Mouse (Mus musculus): ENCODE measurements around the gene Dip2b. TPM values are rescaled to one million over a fixed set of nuclear protein-coding genes. Genes with fewer than 3 reads are reported as not detected.

Dip2b gene
- polyA plus RNA-seq, 1 experiment from 2014 or later: 32.6 TPM

GRCm38 (mm10) chr15:100088021-100088420 lies 49.6 kb downstream of the Dip2b start:
- H3K9ac ChIP-seq (replicated peaks; ENCODE audit: low read depth, low read length): no peak overlapping the region
- H3K4me3 ChIP-seq (ENCODE audit: low read depth, low read length): no peak overlapping the region
- no peaks in the 10 kb centered on the region for H3K27me3 ChIP-seq (ENCODE audit: control insufficient read depth, insufficient read depth, low read length)
- H3K36me3 ChIP-seq (ENCODE audit: control insufficient read depth, insufficient read depth, low read length): no peaks in the 10 kb centered on the region
- no peak overlapping the region for H3K27ac ChIP-seq (ENCODE audit: low read depth, low read length)
- H3K4me1 ChIP-seq (ENCODE audit: control insufficient read depth, insufficient read depth, low read length): peaks cover 22% of the 10 kb centered on the region
- no peak overlapping the region for H3K4me2 ChIP-seq (ENCODE audit: low read depth, low read length)
- no peaks in the 10 kb centered on the region for H3K9me3 ChIP-seq (ENCODE audit: control insufficient read depth, low read length)
- 88% methylated on average over 7 of the region's 7 CpGs for WGBS
- no peak for ATAC-seq (ENCODE audit: low read depth)

DNA sequence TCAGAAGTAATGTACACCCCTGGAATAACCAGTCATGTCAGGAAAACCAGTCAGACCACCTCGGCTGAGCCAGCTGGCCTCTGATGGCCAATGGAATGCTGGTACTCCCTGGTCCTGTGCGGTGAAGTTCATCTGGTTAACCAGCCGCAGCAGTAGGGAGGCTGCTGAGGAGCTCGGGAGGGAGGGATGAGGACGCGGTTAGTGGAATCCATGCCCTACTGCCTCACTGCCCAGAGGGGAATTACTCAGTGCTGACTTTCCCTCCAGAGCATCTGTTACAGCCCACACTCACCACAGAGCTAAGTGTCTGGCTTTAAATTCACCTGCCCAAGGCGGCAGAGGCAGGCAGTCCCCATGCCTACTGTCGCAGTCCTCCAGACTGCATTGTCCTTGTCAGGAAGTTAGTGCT lies 51.2 kb downstream of the Dip2b start:
- WGBS: 22% methylated on average over 8 of the region's 8 CpGs
- H3K4me3 ChIP-seq (ENCODE audit: low read depth, low read length): no peak overlapping the region
- H3K36me3 ChIP-seq (ENCODE audit: control insufficient read depth, insufficient read depth, low read length): no peaks in the 10 kb centered on the region
- 0 out of 2 replicates have a peak overlapping the region, but pooled peaks have one; percentile 23 for H3K27ac ChIP-seq (ENCODE audit: low read depth, low read length)
- H3K9ac ChIP-seq (replicated peaks; ENCODE audit: low read depth, low read length): peak overlapping the region; percentile 29; the same call in 1 of the 2 replicates
- H3K4me2 ChIP-seq (ENCODE audit: low read depth, low read length): no peak overlapping the region
- peak; percentile 44; the same call in 1 of the 2 replicates for ATAC-seq (ENCODE audit: low read depth)
- H3K27me3 ChIP-seq (ENCODE audit: control insufficient read depth, insufficient read depth, low read length): no peaks in the 10 kb centered on the region
- H3K4me1 ChIP-seq (ENCODE audit: control insufficient read depth, insufficient read depth, low read length): peaks cover 22% of the 10 kb centered on the region
- H3K9me3 ChIP-seq (ENCODE audit: control insufficient read depth, low read length): no peaks in the 10 kb centered on the region

GRCm38 (mm10) chr15:100091818-100092217 lies 53.4 kb downstream of the Dip2b start:
- no peak for ATAC-seq (ENCODE audit: low read depth)
- peaks cover 22% of the 10 kb centered on the region for H3K4me1 ChIP-seq (ENCODE audit: control insufficient read depth, insufficient read depth, low read length)

GRCm38 (mm10) chr15:100092258-100092657 lies 53.8 kb downstream of the Dip2b start:
- no peak overlapping the region for H3K9ac ChIP-seq (replicated peaks; ENCODE audit: low read depth, low read length)
- no peaks in the 10 kb centered on the region for H3K9me3 ChIP-seq (ENCODE audit: control insufficient read depth, low read length)
- no peaks in the 10 kb centered on the region for H3K27me3 ChIP-seq (ENCODE audit: control insufficient read depth, insufficient read depth, low read length)
- 45% methylated on average over 16 of the region's 16 CpGs for WGBS
- no peak overlapping the region for H3K4me3 ChIP-seq (ENCODE audit: low read depth, low read length)
- H3K27ac ChIP-seq (ENCODE audit: low read depth, low read length): no peak overlapping the region
- ATAC-seq (ENCODE audit: low read depth): no peak
- H3K36me3 ChIP-seq (ENCODE audit: control insufficient read depth, insufficient read depth, low read length): no peaks in the 10 kb centered on the region
- peaks cover 22% of the 10 kb centered on the region for H3K4me1 ChIP-seq (ENCODE audit: control insufficient read depth, insufficient read depth, low read length)
- H3K4me2 ChIP-seq (ENCODE audit: low read depth, low read length): no peak overlapping the region

More at GRCm38 (mm10) chr15:100091818-100092217, 53.4 kb downstream of the Dip2b start:
- Histone ChIP-seq H3K4me2 (ENCODE audit: low read depth, low read length) (no peak overlapping the region), H3K9ac (replicated peaks; ENCODE audit: low read depth, low read length) (no peak overlapping the region), H3K36me3 (ENCODE audit: control insufficient read depth, insufficient read depth, low read length) (no peaks in the 10 kb centered on the region), H3K27ac (ENCODE audit: low read depth, low read length) (0 out of 2 replicates have a peak overlapping the region, but pooled peaks have one; percentile 41), H3K27me3 (ENCODE audit: control insufficient read depth, insufficient read depth, low read length) (no peaks in the 10 kb centered on the region), H3K9me3 (ENCODE audit: control insufficient read depth, low read length) (no peaks in the 10 kb centered on the region), H3K4me3 (ENCODE audit: low read depth, low read length) (no peak overlapping the region)
- 53% methylated on average over 8 of the region's 8 CpGs for WGBS

GRCm38 (mm10) chr15:100096587-100097428 lies 58.3 kb downstream of the Dip2b start:
- H3K9ac ChIP-seq (replicated peaks; ENCODE audit: low read depth, low read length): no peak overlapping the region
- H3K9me3 ChIP-seq (ENCODE audit: control insufficient read depth, low read length): no peaks in the 10 kb centered on the region
- H3K36me3 ChIP-seq (ENCODE audit: control insufficient read depth, insufficient read depth, low read length): no peaks in the 10 kb centered on the region
- H3K4me1 ChIP-seq (ENCODE audit: control insufficient read depth, insufficient read depth, low read length): peaks cover 8% of the 10 kb centered on the region
- no peak for ATAC-seq (ENCODE audit: low read depth)
- H3K27ac ChIP-seq (ENCODE audit: low read depth, low read length): no peak overlapping the region
- H3K4me3 ChIP-seq (ENCODE audit: low read depth, low read length): no peak overlapping the region
- no peak overlapping the region for H3K4me2 ChIP-seq (ENCODE audit: low read depth, low read length)
- WGBS: 91% methylated on average over 7 of the region's 7 CpGs
- H3K27me3 ChIP-seq (ENCODE audit: control insufficient read depth, insufficient read depth, low read length): no peaks in the 10 kb centered on the region

- 0 out of 2 replicates have a peak, but pooled peaks cover 3% of the 10 kb centered on the region for H3K4me1 ChIP-seq (ENCODE audit: control insufficient read depth, insufficient read depth, low read length)
- no peaks in the 10 kb centered on the region for H3K36me3 ChIP-seq (ENCODE audit: control insufficient read depth, insufficient read depth, low read length)
- H3K27me3 ChIP-seq (ENCODE audit: control insufficient read depth, insufficient read depth, low read length): no peaks in the 10 kb centered on the region
- 50% methylated on average over 7 of the region's 7 CpGs for WGBS
- no peak overlapping the region for H3K27ac ChIP-seq (ENCODE audit: low read depth, low read length)
- no peak overlapping the region for H3K9ac ChIP-seq (replicated peaks; ENCODE audit: low read depth, low read length)
- ATAC-seq (ENCODE audit: low read depth): no peak
- no peak overlapping the region for H3K4me3 ChIP-seq (ENCODE audit: low read depth, low read length)
- H3K4me2 ChIP-seq (ENCODE audit: low read depth, low read length): no peak overlapping the region
- H3K9me3 ChIP-seq (ENCODE audit: control insufficient read depth, low read length): no peaks in the 10 kb centered on the region
Observed at GRCm38 (mm10) chr15:100100336-100100735, 61.9 kb downstream of the Dip2b start.

DNA sequence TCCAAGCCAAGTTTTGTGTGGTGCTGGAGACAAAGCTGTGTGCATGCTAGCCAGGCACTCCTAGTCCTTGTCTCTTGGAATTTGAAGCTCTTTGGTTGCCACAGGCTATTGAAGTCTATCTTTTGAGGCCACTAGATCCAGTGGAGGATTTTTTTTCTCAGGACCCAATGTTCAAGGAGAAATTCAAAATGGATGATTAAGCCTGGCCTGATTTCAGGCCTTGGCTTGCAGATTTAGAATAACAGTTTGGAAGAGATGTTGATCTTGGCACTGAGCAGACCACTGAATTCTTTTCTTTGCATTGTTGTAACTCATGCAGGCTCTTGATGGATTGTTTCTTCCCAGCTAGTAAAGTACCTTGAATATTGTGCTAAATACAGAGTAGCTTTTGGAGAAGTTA lies 62.7 kb downstream of the Dip2b start:
- H3K4me1 ChIP-seq (ENCODE audit: control insufficient read depth, insufficient read depth, low read length): 0 out of 2 replicates have a peak, but pooled peaks cover 3% of the 10 kb centered on the region
- no peak overlapping the region for H3K4me3 ChIP-seq (ENCODE audit: low read depth, low read length)
- H3K4me2 ChIP-seq (ENCODE audit: low read depth, low read length): no peak overlapping the region
- ATAC-seq (ENCODE audit: low read depth): no peak
- no peaks in the 10 kb centered on the region for H3K36me3 ChIP-seq (ENCODE audit: control insufficient read depth, insufficient read depth, low read length)
- H3K27me3 ChIP-seq (ENCODE audit: control insufficient read depth, insufficient read depth, low read length): no peaks in the 10 kb centered on the region
- H3K9ac ChIP-seq (replicated peaks; ENCODE audit: low read depth, low read length): no peak overlapping the region
- no peak overlapping the region for H3K27ac ChIP-seq (ENCODE audit: low read depth, low read length)
- H3K9me3 ChIP-seq (ENCODE audit: control insufficient read depth, low read length): no peaks in the 10 kb centered on the region

DNA sequence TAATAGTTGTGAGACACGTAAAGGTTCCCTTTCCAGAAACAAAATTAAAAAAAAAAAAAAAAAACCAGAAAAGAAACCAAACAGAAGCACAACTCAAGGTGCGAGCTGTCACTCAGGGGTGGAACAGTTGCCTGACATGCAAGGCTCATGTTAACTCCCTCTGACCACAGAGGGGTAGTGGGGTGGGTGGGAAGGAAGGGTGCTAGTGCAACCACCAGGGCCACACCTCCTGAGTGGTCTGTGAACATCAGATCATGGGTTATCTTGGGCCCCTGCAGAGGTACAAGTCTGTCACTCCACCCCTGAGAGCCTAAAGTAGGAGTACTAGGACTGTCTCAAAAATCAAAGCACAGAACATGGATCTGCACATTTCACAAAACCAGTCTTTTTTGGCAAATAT lies 65.7 kb downstream of the Dip2b start:
- H3K27ac ChIP-seq (ENCODE audit: low read depth, low read length): no peak overlapping the region
- no peaks in the 10 kb centered on the region for H3K27me3 ChIP-seq (ENCODE audit: control insufficient read depth, insufficient read depth, low read length)
- H3K9me3 ChIP-seq (ENCODE audit: control insufficient read depth, low read length): no peaks in the 10 kb centered on the region
- H3K9ac ChIP-seq (replicated peaks; ENCODE audit: low read depth, low read length): no peak overlapping the region
- H3K4me2 ChIP-seq (ENCODE audit: low read depth, low read length): no peak overlapping the region
- 90% methylated on average over 2 of the region's 2 CpGs for WGBS
- no peaks in the 10 kb centered on the region for H3K36me3 ChIP-seq (ENCODE audit: control insufficient read depth, insufficient read depth, low read length)
- H3K4me3 ChIP-seq (ENCODE audit: low read depth, low read length): no peak overlapping the region
- ATAC-seq (ENCODE audit: low read depth): no peak
- H3K4me1 ChIP-seq (ENCODE audit: control insufficient read depth, insufficient read depth, low read length): peaks cover 10% of the 10 kb centered on the region

GRCm38 (mm10) chr15:100108071-100108782 lies 69.8 kb downstream of the Dip2b start:
- Histone ChIP-seq H3K27ac (ENCODE audit: low read depth, low read length) (no peak overlapping the region), H3K4me2 (ENCODE audit: low read depth, low read length) (no peak overlapping the region), H3K4me1 (ENCODE audit: control insufficient read depth, insufficient read depth, low read length) (peaks cover 11% of the 10 kb centered on the region), H3K36me3 (ENCODE audit: control insufficient read depth, insufficient read depth, low read length) (no peaks in the 10 kb centered on the region), H3K9me3 (ENCODE audit: control insufficient read depth, low read length) (no peaks in the 10 kb centered on the region), H3K27me3 (ENCODE audit: control insufficient read depth, insufficient read depth, low read length) (no peaks in the 10 kb centered on the region), H3K4me3 (ENCODE audit: low read depth, low read length) (no peak overlapping the region), H3K9ac (replicated peaks; ENCODE audit: low read depth, low read length) (no peak overlapping the region)
- WGBS: 91% methylated on average over 18 of the region's 18 CpGs
- ATAC-seq (ENCODE audit: low read depth): no peak

Data from neural tube, embryonic 14.5 days (tissue).